Mouse (Mus musculus) ES-E14 (cell line): ENCODE measurements at regions not wholly inside any gene's neighbourhood (a gene's known extent, or its start where the extent isn't known, plus 50 kb on each side); places are given as distances from the start of the nearest gene placed in this dataset.

Experiments used
- CHD2 ChIP-seq: IDR thresholded peaks from 2 replicates; pipeline ENCODE4 v1.6.1; 2014; ENCODE audit warnings: mild to moderate bottlenecking, low read depth, low read length, inconsistent platforms
- HCFC1 ChIP-seq: IDR thresholded peaks from 2 replicates; pipeline ENCODE4 v1.6.1; 2012; ENCODE audit warnings: low read length, inconsistent platforms, borderline replicate concordance; ENCODE audit not compliant: insufficient read depth
- MAFK ChIP-seq: IDR thresholded peaks from 2 replicates; pipeline ENCODE4 v1.6.1; 2014; ENCODE audit warnings: mild to moderate bottlenecking, low read depth, low read length, inconsistent platforms; ENCODE audit not compliant: insufficient read depth
- ZC3H11A ChIP-seq: IDR thresholded peaks from 2 replicates; pipeline ENCODE4 v1.6.1; 2012; ENCODE audit warnings: low read depth, mild to moderate bottlenecking, inconsistent platforms, low read length, borderline replicate concordance
- ZNF384 ChIP-seq: IDR thresholded peaks from 2 replicates; pipeline ENCODE4 v1.6.1; 2012; ENCODE audit warnings: low read depth, low read length, inconsistent platforms

- TF ChIP-seq ZC3H11A (no peak), CHD2 (no peak), ZNF384 (no peak), MAFK (no peak), HCFC1 (no peak)
Measured at GRCm38 (mm10) chr12:71766086-71766485, 64.8 kb upstream of the Daam1 start.
